Mouse (Mus musculus) hindbrain, postnatal 0 days (tissue): ENCODE measurements at regions not wholly inside any gene's neighbourhood (a gene's known extent, or its start where the extent isn't known, plus 50 kb on each side); places are given as distances from the start of the nearest gene placed in this dataset.
"Not testable (repeated sequence)": the region's sequence is repeated elsewhere in the genome, so short reads cannot be mapped to it uniquely, and the experiment has no call there.

ENCODE experiments used
- ATAC-seq: fragments of 200-750 bp; cut with Nextera tagmentation; 2 replicates; pipeline ENCODE4 v1.8.0; 2017; ENCODE audit warnings: mild to moderate bottlenecking, moderate TSS enrichment, moderate library complexity
- DNase-seq: peaks from one replicate; pipeline ENCODE4 v3.0.0-alpha.2; 2015; ENCODE audit warnings: low spot score
- H3K27ac ChIP-seq: fragments of 300-500 bp; sonication (generic); 2 replicates; pipeline ENCODE4 v1.5.1; 2014; ENCODE audit warnings: mild to moderate bottlenecking
- H3K27me3 ChIP-seq: fragments of 300-500 bp; sonication (generic); 2 replicates; pipeline ENCODE4 v1.6.1; 2014; ENCODE audit warnings: low read length, mixed read lengths; ENCODE audit not compliant: insufficient read depth
- H3K36me3 ChIP-seq: fragments of 300-500 bp; sonication (generic); 2 replicates; pipeline ENCODE4 v1.6.1; 2014; ENCODE audit warnings: low read length, mixed read lengths; ENCODE audit not compliant: insufficient read depth
- H3K4me1 ChIP-seq: fragments of 300-500 bp; sonication (generic); 2 replicates; pipeline ENCODE4 v1.6.1; 2014; ENCODE audit warnings: antibody characterized with exemption, low read length, mixed read lengths; ENCODE audit not compliant: insufficient read depth
- H3K4me2 ChIP-seq: fragments of 300-500 bp; sonication (generic); 2 replicates; pipeline ENCODE4 v1.6.1; 2014; ENCODE audit warnings: low read depth, mild to moderate bottlenecking, low read length, moderate library complexity, mixed read lengths
- H3K4me3 ChIP-seq: fragments of 300-500 bp; sonication (generic); 2 replicates; pipeline ENCODE4 v1.5.1; 2014; ENCODE audit warnings: low read length
- H3K9ac ChIP-seq: fragments of 300-500 bp; sonication (generic); replicated peaks from 2 replicates; pipeline ENCODE4 v1.6.1; 2014; ENCODE audit warnings: mild to moderate bottlenecking, low read length, moderate library complexity, mixed read lengths
- H3K9me3 ChIP-seq: fragments of 300-500 bp; sonication (generic); 2 replicates; pipeline ENCODE4 v1.6.1; 2016; ENCODE audit warnings: low read length, mixed read lengths
- CTCF ChIP-seq: IDR thresholded peaks from 2 replicates; pipeline ENCODE4 v1.5.1; 2016; ENCODE audit warnings: antibody characterized with exemption, control low read depth, low read depth
- WGBS: fragments of 180-500 bp; shearing (Covaris S2); extraction: QIAGEN DNeasy Blood & Tissue Kit; methylation state at CpG from one replicate; pipeline ENCODE4 v1.1.7; 2014; 5-methylcytosine and 5-hydroxymethylcytosine counted together

DNA sequence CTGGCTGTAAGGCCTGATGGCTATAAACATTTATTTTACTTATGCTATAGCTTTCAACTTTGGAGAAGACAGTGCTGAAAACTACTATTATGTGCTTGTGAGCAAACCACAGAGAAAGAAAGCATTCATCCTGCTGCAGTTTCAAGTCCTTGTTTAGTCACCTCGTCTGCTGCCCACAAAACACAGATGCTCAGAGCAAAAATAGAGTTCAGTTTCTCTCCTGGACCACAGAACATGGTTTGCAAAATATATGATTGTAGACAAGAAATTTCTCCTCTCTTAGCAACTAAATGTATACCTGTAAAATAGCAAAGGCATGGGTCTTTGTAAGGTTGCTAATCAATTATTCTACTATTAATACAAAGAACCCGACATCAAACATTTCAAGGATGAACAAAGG, 210.7 kb upstream of the Edil3 start:
- no peak overlapping the region for H3K27ac ChIP-seq
- 71% methylated on average over 2 of the region's 2 CpGs for WGBS

DNA sequence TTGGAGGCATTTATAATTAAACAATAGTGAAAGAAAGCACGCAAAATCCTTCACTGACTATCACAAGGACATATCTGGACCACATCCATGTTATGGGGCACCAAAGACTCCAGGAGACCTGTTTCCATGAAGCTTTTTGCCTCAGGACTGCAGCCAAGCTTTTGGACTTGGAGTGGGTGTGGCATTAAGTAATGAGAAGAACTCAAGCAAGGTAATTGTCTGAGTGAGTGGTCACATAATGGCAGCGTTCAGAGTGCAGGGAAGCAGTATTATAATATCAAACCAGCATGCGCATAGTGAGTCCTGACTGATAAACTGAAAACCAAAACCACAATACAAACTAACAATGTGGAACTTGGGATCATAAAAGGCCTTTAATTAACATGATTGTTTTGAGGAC, 208.0 kb upstream of the Edil3 start:
- no peak for DNase-seq
- ATAC-seq: no peak
- Histone ChIP-seq H3K4me3 (no peak overlapping the region), H3K4me2 (no peak overlapping the region), H3K9me3 (no peaks in the 10 kb centered on the region), H3K36me3 (no peaks in the 10 kb centered on the region), H3K27me3 (no peaks in the 10 kb centered on the region), H3K9ac (no peak overlapping the region), H3K27ac (no peak overlapping the region), H3K4me1 (no peaks in the 10 kb centered on the region)
- no peak for TF ChIP-seq CTCF
- 75% methylated on average over 3 of the region's 3 CpGs for WGBS

More for the DNA sequence above, 210.7 kb upstream of the Edil3 start:
- Histone ChIP-seq H3K4me3 (no peak overlapping the region), H3K36me3 (no peaks in the 10 kb centered on the region), H3K9me3 (no peaks in the 10 kb centered on the region), H3K4me1 (no peaks in the 10 kb centered on the region), H3K9ac (no peak overlapping the region), H3K27me3 (no peaks in the 10 kb centered on the region), H3K4me2 (no peak overlapping the region)
- TF ChIP-seq CTCF: no peak
- DNase-seq (no peak), ATAC-seq (no peak)

DNA sequence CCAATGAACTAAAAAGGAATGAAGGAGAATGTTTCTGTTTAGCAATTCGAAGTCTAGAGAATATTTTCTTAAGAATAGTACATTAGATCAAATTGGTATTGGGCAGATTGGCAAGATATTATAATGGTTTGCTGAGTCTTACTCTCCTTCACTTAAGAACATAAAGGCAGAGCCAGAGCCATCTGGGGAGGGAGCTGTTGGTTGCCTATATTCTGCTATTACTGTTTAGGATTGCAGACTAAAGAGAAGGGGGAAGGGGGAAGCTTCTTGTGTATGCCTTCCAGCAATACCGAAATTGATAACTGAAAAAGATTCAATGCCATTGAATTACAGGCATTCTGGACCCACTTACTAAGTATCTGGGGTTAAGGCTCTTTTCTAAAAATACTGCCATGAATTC, 171.1 kb upstream of the Edil3 start:
- Histone ChIP-seq H3K9me3 (no peaks in the 10 kb centered on the region), H3K4me2 (no peak overlapping the region), H3K4me1 (no peaks in the 10 kb centered on the region), H3K27ac (no peak overlapping the region), H3K36me3 (no peaks in the 10 kb centered on the region), H3K4me3 (no peak overlapping the region), H3K27me3 (no peaks in the 10 kb centered on the region), H3K9ac (no peak overlapping the region)
- 72% methylated on average over 2 of the region's 2 CpGs for WGBS
- DNase-seq: no peak
- TF ChIP-seq CTCF: no peak
- ATAC-seq: no peak

DNA sequence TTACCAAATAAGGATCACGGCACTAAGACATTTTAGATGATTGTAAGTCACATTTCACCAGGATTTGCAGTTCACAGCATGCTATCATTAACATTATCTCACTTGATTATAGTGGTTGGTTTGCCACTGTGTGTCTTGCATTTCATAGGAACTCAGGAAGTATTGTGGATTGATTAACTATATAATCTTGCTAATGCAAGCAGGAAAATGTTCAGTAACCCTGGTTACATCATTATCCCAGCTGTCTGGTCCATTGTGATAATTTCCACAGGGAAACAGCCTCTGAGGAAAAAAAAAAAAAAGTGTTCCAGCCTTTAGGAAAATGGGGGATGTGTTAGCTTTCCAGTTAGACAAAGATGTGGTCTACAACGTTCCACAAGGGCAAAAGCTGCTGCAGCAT, 170.2 kb upstream of the Edil3 start:
- no peak overlapping the region for H3K9ac ChIP-seq
- WGBS: 48% methylated on average over 2 of the region's 2 CpGs
- no peaks in the 10 kb centered on the region for H3K36me3 ChIP-seq
- H3K27ac ChIP-seq: no peak overlapping the region
- no peak for TF ChIP-seq CTCF
- ATAC-seq: no peak
- H3K4me3 ChIP-seq: no peak overlapping the region
- no peak overlapping the region for H3K4me2 ChIP-seq
- H3K27me3 ChIP-seq: no peaks in the 10 kb centered on the region
- peak; percentile 1 for DNase-seq
- H3K4me1 ChIP-seq: no peaks in the 10 kb centered on the region
- H3K9me3 ChIP-seq: no peaks in the 10 kb centered on the region

DNA sequence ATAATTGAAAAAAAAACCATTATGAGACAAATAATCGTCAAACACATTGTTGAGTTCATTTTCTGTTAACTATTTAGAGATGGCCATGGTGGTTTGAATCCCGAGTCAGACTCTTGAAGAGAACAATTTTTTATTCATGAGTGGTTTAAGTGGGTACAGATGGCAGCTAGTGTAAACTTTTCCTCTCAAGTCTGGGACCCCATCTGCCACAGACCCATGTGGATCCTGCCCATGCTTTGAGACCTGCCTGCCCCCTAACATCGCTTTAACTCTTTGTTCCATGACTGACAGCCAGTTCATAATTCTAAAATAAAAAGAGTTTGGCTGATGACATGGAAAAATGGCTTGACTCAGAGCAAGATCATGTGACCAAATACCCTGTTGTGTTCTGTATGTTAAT, 166.2 kb upstream of the Edil3 start:
- Histone ChIP-seq H3K4me3 (no peak overlapping the region), H3K27me3 (no peaks in the 10 kb centered on the region), H3K27ac (no peak overlapping the region), H3K9me3 (no peaks in the 10 kb centered on the region), H3K4me1 (no peaks in the 10 kb centered on the region), H3K9ac (no peak overlapping the region), H3K36me3 (no peaks in the 10 kb centered on the region), H3K4me2 (no peak overlapping the region)
- 78% methylated on average over 3 of the region's 3 CpGs for WGBS
- DNase-seq (no peak), ATAC-seq (no peak)
- no peak for TF ChIP-seq CTCF

DNA sequence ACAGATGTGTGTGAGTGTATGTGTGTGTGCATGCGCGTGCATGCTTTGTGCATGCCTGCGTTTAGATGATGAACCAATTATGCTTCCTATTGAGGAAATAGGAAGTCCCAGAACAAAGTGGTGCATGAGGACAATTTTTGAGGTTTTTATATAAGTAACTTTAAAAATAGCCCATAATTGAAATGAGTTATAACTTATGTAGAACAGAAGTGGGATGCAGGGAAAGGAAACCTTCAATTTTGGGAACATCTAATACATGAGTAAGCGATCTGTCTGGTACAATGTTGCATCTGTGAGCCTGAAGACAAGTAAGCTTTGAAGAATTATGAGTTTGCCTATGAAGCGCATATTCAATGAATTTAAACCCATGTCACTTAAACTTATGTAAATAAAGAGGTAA, 145.4 kb upstream of the Edil3 start:
- Histone ChIP-seq H3K27ac (no peak overlapping the region), H3K27me3 (no peaks in the 10 kb centered on the region), H3K4me3 (no peak overlapping the region), H3K36me3 (no peaks in the 10 kb centered on the region), H3K9me3 (no peaks in the 10 kb centered on the region), H3K4me2 (no peak overlapping the region), H3K9ac (no peak overlapping the region), H3K4me1 (no peaks in the 10 kb centered on the region)
- ATAC-seq: no peak
- DNase-seq: no peak
- TF ChIP-seq CTCF: no peak
- 94% methylated on average over 5 of the region's 5 CpGs for WGBS

DNA sequence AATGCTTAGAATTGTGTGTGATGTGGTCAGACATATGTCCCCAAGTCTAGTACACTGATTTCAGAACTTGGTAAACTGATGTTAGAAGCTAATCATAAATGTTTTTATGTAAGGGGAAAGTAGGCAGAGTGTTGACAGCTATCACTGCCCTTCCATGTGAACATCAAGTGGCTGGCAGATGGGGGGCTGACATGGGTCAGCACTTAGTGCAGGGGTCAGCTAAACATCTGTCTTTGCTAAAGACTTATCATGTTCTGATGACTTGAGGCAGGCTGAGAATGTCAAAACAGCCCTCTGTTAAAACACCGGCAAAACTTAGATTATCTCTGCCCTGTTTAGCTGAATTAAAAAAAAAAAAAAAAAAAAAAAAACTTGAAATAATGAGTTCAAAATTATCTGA, 116.7 kb upstream of the Edil3 start:
- H3K9ac ChIP-seq: no peak overlapping the region
- no peaks in the 10 kb centered on the region for H3K27me3 ChIP-seq
- H3K4me3 ChIP-seq: no peak overlapping the region
- H3K9me3 ChIP-seq: no peaks in the 10 kb centered on the region
- DNase-seq (no peak), ATAC-seq (no peak)
- WGBS: 55% methylated on average over 1 of the region's 1 CpGs
- no peak overlapping the region for H3K27ac ChIP-seq
- H3K36me3 ChIP-seq: no peaks in the 10 kb centered on the region
- no peaks in the 10 kb centered on the region for H3K4me1 ChIP-seq
- no peak overlapping the region for H3K4me2 ChIP-seq
- TF ChIP-seq CTCF: no peak

GRCm38 (mm10) chr13:88729626-88730025, 91.6 kb upstream of the Edil3 start:
- DNase-seq, H3K36me3 ChIP-seq, H3K27ac ChIP-seq, H3K4me3 ChIP-seq, H3K4me1 ChIP-seq, H3K9ac ChIP-seq, ATAC-seq, H3K4me2 ChIP-seq, H3K9me3 ChIP-seq, H3K27me3 ChIP-seq: not testable (repeated sequence)
- 90% methylated on average over 2 of the region's 2 CpGs for WGBS
